Mouse (Mus musculus): ENCODE measurements around the gene 4930432K21Rik. TPM values are rescaled to one million over a fixed set of nuclear protein-coding genes. Genes with fewer than 3 reads are reported as not detected.

Gene 4930432K21Rik
- polyA plus RNA-seq, 1 experiment from 2014 or later: 0.57 TPM

GRCm38 (mm10) chr8:84190191-84190867 is 42.5 kb downstream of the 4930432K21Rik start:
- no peaks in the 10 kb centered on the region; the same call in 1 of the 2 replicates for H3K4me1 ChIP-seq (replicated peaks; ENCODE audit: control insufficient read depth, insufficient read depth, low read length)
- WGBS: 94% methylated on average over 7 of the region's 7 CpGs
- ATAC-seq (ENCODE audit: low FRiP score): no peak
- no peak for DNase-seq (ENCODE audit: low spot score)
- no peaks in the 10 kb centered on the region for H3K9me3 ChIP-seq (ENCODE audit: control insufficient read depth, low read length)
- no peak overlapping the region for H3K27ac ChIP-seq (ENCODE audit: low read depth, low read length)
- no peak overlapping the region for H3K4me2 ChIP-seq (replicated peaks; ENCODE audit: low read depth, low read length)
- H3K36me3 ChIP-seq (ENCODE audit: control insufficient read depth, insufficient read depth, low read length): no peaks in the 10 kb centered on the region
- no peak overlapping the region for H3K4me3 ChIP-seq (ENCODE audit: low read depth, low read length)
- peaks cover 4% of the 10 kb centered on the region; the same call in 1 of the 2 replicates for H3K27me3 ChIP-seq (ENCODE audit: control insufficient read depth, insufficient read depth, low read length)
- H3K9ac ChIP-seq (ENCODE audit: low read depth, low read length): no peak overlapping the region

DNA sequence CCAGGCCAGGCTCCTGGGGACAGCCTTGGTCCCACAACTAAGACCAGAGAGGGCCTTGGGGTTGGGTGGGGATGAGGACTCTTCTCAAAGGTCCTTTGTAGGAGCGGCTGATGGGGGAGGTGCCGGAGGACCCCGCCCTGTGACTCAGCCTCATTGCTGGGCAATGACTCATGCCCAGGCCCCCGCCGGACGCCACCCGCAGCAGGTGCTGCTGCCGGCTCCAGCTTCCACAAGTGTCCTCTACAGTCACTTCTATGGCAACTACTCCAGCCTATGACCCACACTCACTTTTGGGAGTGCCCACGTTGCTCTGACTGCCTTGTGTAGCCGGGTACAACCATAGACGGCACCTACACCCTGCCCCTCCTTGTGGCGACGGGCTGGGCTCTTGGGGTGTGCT is 44.2 kb downstream of the 4930432K21Rik start:
- peaks cover 4% of the 10 kb centered on the region; the same call in 1 of the 2 replicates for H3K27me3 ChIP-seq (ENCODE audit: control insufficient read depth, insufficient read depth, low read length)
- no peak overlapping the region for H3K4me3 ChIP-seq (ENCODE audit: low read depth, low read length)
- DNase-seq (ENCODE audit: low spot score): no peak
- no peaks in the 10 kb centered on the region for H3K36me3 ChIP-seq (ENCODE audit: control insufficient read depth, insufficient read depth, low read length)
- 49% methylated on average over 13 of the region's 13 CpGs for WGBS
- H3K4me1 ChIP-seq (replicated peaks; ENCODE audit: control insufficient read depth, insufficient read depth, low read length): no peaks in the 10 kb centered on the region; the same call in 1 of the 2 replicates
- ATAC-seq (ENCODE audit: low FRiP score): peak; percentile 40; the same call in 1 of the 2 replicates
- H3K27ac ChIP-seq (ENCODE audit: low read depth, low read length): peak overlapping the region; percentile 48; the same call in 1 of the 2 replicates
- no peak overlapping the region for H3K9ac ChIP-seq (ENCODE audit: low read depth, low read length)
- H3K4me2 ChIP-seq (replicated peaks; ENCODE audit: low read depth, low read length): no peak overlapping the region
- no peaks in the 10 kb centered on the region for H3K9me3 ChIP-seq (ENCODE audit: control insufficient read depth, low read length)

GRCm38 (mm10) chr8:84192555-84192954 is 44.7 kb downstream of the 4930432K21Rik start:
- no peak overlapping the region for H3K4me3 ChIP-seq (ENCODE audit: low read depth, low read length)
- H3K27ac ChIP-seq (ENCODE audit: low read depth, low read length): 0 out of 2 replicates have a peak overlapping the region, but pooled peaks have one; percentile 48

DNA sequence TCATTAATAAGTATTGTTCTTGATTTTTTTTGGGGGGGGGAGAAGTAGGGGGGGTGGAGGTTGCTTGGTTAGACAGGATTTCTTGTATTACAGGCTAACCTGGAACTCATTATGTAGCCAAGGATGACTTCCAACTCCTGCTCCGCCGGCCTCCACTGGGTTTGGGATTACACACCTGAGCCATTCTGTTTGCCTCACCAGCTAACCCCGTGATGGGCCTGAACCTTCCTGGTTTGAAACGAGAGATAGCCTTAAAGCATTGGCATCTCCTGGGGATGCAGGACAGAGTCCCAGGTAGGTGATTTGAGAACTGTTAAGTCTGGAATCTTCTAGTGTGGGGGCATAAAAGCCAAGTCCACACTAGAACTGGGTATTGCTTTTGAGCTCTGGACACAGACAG is 45.3 kb downstream of the 4930432K21Rik start:
- WGBS: 69% methylated on average over 4 of the region's 4 CpGs

More at GRCm38 (mm10) chr8:84192555-84192954, 44.7 kb downstream of the 4930432K21Rik start:
- ATAC-seq (ENCODE audit: low FRiP score): peak; percentile 41; the same call in 1 of the 2 replicates
- Histone ChIP-seq H3K4me2 (replicated peaks; ENCODE audit: low read depth, low read length) (peak overlapping the region; percentile 21; the same call in 1 of the 2 replicates), H3K9me3 (ENCODE audit: control insufficient read depth, low read length) (no peaks in the 10 kb centered on the region), H3K27me3 (ENCODE audit: control insufficient read depth, insufficient read depth, low read length) (peaks cover 2% of the 10 kb centered on the region; the same call in 1 of the 2 replicates), H3K36me3 (ENCODE audit: control insufficient read depth, insufficient read depth, low read length) (no peaks in the 10 kb centered on the region), H3K4me1 (replicated peaks; ENCODE audit: control insufficient read depth, insufficient read depth, low read length) (no peaks in the 10 kb centered on the region; the same call in 1 of the 2 replicates), H3K9ac (ENCODE audit: low read depth, low read length) (no peak overlapping the region)
- peak; percentile 79 for DNase-seq (ENCODE audit: low spot score)
- WGBS: 3% methylated on average over 33 of the region's 33 CpGs

GRCm38 (mm10) chr8:84193566-84193965 is 45.7 kb downstream of the 4930432K21Rik start:
- H3K36me3 ChIP-seq (ENCODE audit: control insufficient read depth, insufficient read depth, low read length): no peaks in the 10 kb centered on the region
- no peak overlapping the region for H3K27ac ChIP-seq (ENCODE audit: low read depth, low read length)
- H3K27me3 ChIP-seq (ENCODE audit: control insufficient read depth, insufficient read depth, low read length): peaks cover 2% of the 10 kb centered on the region; the same call in 1 of the 2 replicates
- H3K4me3 ChIP-seq (ENCODE audit: low read depth, low read length): no peak overlapping the region
- ATAC-seq (ENCODE audit: low FRiP score) (no peak), DNase-seq (ENCODE audit: low spot score) (no peak)
- no peaks in the 10 kb centered on the region for H3K9me3 ChIP-seq (ENCODE audit: control insufficient read depth, low read length)
- no peak overlapping the region for H3K4me2 ChIP-seq (replicated peaks; ENCODE audit: low read depth, low read length)
- 78% methylated on average over 5 of the region's 5 CpGs for WGBS
- no peak overlapping the region for H3K9ac ChIP-seq (ENCODE audit: low read depth, low read length)
- peaks cover 7% of the 10 kb centered on the region for H3K4me1 ChIP-seq (replicated peaks; ENCODE audit: control insufficient read depth, insufficient read depth, low read length)

More for the DNA sequence above, 45.3 kb downstream of the 4930432K21Rik start:
- Histone ChIP-seq H3K4me1 (replicated peaks; ENCODE audit: control insufficient read depth, insufficient read depth, low read length) (peaks cover 5% of the 10 kb centered on the region), H3K9ac (ENCODE audit: low read depth, low read length) (no peak overlapping the region), H3K27me3 (ENCODE audit: control insufficient read depth, insufficient read depth, low read length) (peaks cover 2% of the 10 kb centered on the region; the same call in 1 of the 2 replicates), H3K4me3 (ENCODE audit: low read depth, low read length) (no peak overlapping the region), H3K4me2 (replicated peaks; ENCODE audit: low read depth, low read length) (no peak overlapping the region), H3K36me3 (ENCODE audit: control insufficient read depth, insufficient read depth, low read length) (no peaks in the 10 kb centered on the region), H3K9me3 (ENCODE audit: control insufficient read depth, low read length) (no peaks in the 10 kb centered on the region), H3K27ac (ENCODE audit: low read depth, low read length) (no peak overlapping the region)
- DNase-seq (ENCODE audit: low spot score) (no peak), ATAC-seq (ENCODE audit: low FRiP score) (no peak)

DNA sequence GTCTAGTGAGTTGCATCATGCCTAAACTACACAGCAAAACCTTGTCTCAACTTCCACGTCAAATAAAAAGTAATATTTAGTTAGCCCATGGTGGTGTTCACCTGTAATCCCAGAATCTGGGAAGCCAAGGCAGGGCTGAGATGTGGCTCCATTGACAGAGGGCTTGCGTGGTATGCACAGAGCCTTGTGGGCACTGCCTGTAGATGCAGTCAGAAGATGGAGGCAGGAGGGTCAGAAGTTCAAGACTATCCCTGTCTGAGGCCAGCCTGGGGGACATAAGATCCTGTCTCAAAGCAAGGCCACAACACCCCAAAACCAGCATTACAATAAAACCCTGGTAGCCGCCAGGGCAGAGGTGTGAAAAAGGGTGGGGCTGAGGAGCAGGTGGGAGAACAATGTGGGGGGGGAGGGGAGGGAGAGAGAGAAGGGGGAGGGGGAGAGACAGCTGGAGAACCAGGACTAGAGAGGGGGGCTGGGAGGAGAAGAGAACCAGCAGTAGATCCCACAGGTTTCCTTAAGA is 46.5 kb downstream of the 4930432K21Rik start:
- Histone ChIP-seq H3K27ac (ENCODE audit: low read depth, low read length) (no peak overlapping the region), H3K4me3 (ENCODE audit: low read depth, low read length) (no peak overlapping the region), H3K36me3 (ENCODE audit: control insufficient read depth, insufficient read depth, low read length) (no peaks in the 10 kb centered on the region), H3K9ac (ENCODE audit: low read depth, low read length) (no peak overlapping the region), H3K4me2 (replicated peaks; ENCODE audit: low read depth, low read length) (no peak overlapping the region), H3K4me1 (replicated peaks; ENCODE audit: control insufficient read depth, insufficient read depth, low read length) (peaks cover 10% of the 10 kb centered on the region), H3K27me3 (ENCODE audit: control insufficient read depth, insufficient read depth, low read length) (peaks cover 2% of the 10 kb centered on the region; the same call in 1 of the 2 replicates), H3K9me3 (ENCODE audit: control insufficient read depth, low read length) (no peaks in the 10 kb centered on the region)
- WGBS: 71% methylated on average over 3 of the region's 3 CpGs
- DNase-seq (ENCODE audit: low spot score) (no peak), ATAC-seq (ENCODE audit: low FRiP score) (no peak)

DNA sequence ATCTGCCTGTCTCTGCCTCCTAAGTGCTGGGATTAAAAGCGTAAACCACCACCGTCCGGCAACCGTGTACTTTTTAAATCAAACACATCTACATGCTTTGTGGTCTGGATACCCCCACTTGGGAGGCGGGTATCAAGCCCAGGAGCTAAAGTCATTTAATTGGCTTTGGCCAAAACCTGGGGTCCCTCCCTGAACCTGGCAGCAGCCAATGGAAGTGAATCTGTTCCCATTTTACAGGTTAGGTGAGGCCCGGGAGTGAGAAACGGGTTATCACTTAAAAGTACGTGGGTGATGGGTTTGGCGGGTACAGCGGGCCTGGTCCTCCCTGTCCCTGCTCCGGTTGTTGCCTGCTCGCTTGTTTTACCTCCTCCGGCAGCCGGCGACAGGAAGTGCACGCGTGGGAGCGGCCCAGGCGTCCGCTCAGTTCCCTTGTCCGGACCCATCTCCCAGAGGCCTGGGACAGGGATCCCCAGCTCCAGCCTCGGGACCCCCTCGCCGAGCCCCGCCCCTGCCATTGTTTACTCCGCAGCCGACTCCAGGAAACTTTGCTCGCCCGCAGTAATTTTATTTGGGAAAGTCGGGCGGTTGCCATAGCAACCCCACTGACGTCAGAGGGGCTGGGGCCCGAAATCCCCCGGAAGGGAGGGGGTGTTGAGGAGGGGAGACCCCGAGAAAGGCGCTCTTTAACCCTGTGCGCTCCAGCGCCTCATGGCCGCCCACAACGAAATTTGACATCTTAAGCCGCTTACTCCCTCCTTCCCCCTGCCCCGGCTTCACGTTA is 49.5 kb downstream of the 4930432K21Rik start:
- no peaks in the 10 kb centered on the region for H3K9me3 ChIP-seq (ENCODE audit: control insufficient read depth, low read length)
- H3K27me3 ChIP-seq (ENCODE audit: control insufficient read depth, insufficient read depth, low read length): peaks cover 6% of the 10 kb centered on the region; the same call in 1 of the 2 replicates
- 3% methylated on average over 43 of the region's 43 CpGs for WGBS
- no peaks in the 10 kb centered on the region for H3K36me3 ChIP-seq (ENCODE audit: control insufficient read depth, insufficient read depth, low read length)
- peaks cover 24% of the 10 kb centered on the region for H3K4me1 ChIP-seq (replicated peaks; ENCODE audit: control insufficient read depth, insufficient read depth, low read length)
- H3K9ac ChIP-seq (ENCODE audit: low read depth, low read length): peak overlapping the region; percentile 12
- peak overlapping the region; percentile 63 for H3K4me2 ChIP-seq (replicated peaks; ENCODE audit: low read depth, low read length)
- ATAC-seq (ENCODE audit: low FRiP score) (peak; percentile 41), DNase-seq (ENCODE audit: low spot score) (peak; percentile 97)
- H3K4me3 ChIP-seq (ENCODE audit: low read depth, low read length): peak overlapping the region; percentile 34
- peak overlapping the region; percentile 88 for H3K27ac ChIP-seq (ENCODE audit: low read depth, low read length)

DNA sequence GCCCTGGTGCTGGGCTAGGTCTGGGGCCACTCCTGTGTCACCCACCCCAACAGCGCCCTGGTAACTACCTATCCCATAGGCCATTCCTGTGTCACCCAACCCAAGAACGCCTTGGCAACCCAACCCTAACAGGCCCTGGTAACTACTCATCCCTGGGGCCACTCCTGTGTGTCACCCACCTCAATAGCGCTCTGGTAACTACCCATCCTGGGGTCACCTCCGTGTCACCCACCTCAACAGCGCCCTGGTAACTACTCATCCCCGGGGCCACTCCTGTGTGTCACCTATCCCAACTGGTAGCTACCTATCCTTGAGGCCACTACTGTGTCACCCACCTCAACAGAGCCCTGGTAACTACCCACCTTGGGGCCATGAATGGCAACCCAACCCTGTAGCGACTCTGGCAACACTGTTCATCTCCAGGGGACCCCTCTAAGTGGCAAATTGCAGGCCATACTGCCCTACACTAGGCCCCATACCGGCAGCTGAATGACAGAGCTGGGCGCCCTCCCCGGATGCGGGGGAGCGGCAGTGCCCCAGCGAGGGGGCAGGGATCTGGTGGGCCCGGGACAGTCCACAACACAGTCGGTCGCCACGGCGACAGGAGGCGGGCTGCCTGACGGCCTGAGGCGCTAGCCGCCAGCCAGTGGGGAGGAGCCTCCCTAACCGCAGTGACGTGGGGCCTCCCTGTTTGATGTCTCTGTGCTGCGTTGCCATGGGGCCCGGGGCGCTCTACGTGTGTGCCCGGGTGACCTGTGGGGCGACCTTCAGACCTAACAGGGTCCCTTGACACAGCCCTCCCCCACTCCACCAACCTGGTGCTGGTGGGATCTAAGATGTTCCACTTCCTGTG is 50.3 kb downstream of the 4930432K21Rik start:
- H3K9ac ChIP-seq (ENCODE audit: low read depth, low read length): peak overlapping the region; percentile 12
- peak overlapping the region; percentile 63 for H3K4me2 ChIP-seq (replicated peaks; ENCODE audit: low read depth, low read length)
- H3K27me3 ChIP-seq (ENCODE audit: control insufficient read depth, insufficient read depth, low read length): peaks cover 5% of the 10 kb centered on the region; the same call in 1 of the 2 replicates
- WGBS: 1% methylated on average over 30 of the region's 30 CpGs
- H3K36me3 ChIP-seq (ENCODE audit: control insufficient read depth, insufficient read depth, low read length): no peaks in the 10 kb centered on the region
- no peaks in the 10 kb centered on the region for H3K9me3 ChIP-seq (ENCODE audit: control insufficient read depth, low read length)
- H3K27ac ChIP-seq (ENCODE audit: low read depth, low read length): peak overlapping the region; percentile 88
- DNase-seq (ENCODE audit: low spot score): peak; percentile 91
- peak overlapping the region; percentile 34 for H3K4me3 ChIP-seq (ENCODE audit: low read depth, low read length)
- peaks cover 24% of the 10 kb centered on the region for H3K4me1 ChIP-seq (replicated peaks; ENCODE audit: control insufficient read depth, insufficient read depth, low read length)
- ATAC-seq (ENCODE audit: low FRiP score): peak; percentile 88
